Mouse (Mus musculus): ENCODE data around the gene Dagla.

DNA sequence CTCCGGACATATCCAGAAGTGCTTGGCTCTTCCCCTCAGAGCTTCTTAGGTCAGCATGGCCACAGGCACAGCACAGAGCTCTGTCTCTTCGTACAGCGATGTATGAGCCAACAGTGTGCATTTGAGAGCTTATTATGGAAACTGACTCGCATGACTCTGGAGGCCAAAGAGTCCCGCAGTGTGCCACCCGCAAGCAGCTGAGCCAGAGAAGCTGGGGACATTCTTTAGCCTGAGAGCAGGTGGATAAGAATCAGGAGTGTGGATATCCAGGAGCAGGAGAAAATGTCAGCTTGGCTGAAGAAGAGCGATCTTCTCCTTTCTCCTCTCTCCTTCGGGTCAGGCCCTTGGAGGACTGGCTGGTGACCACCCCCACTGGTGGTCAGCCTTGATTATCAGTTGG is 24.4 kb upstream of the Dagla start:
- TF ChIP-seq CTCF (IDR thresholded peaks at IDR 0.05; ENCODE audit: borderline replicate concordance, extremely low read depth, insufficient read depth, insufficient read length) (no peak), POLR2A (IDR thresholded peaks at IDR 0.05; ENCODE audit: borderline replicate concordance, extremely low read depth, insufficient read depth, insufficient read length, poor library complexity, severe bottlenecking) (no peak)
